Mouse (Mus musculus): Measurements from ENCODE around the gene Aldh3a2.

GRCm38 (mm10) chr11:61300205-61300604 is 32.9 kb upstream of the Aldh3a2 start:
- TF ChIP-seq POLR2A (IDR thresholded peaks at IDR 0.05; ENCODE audit: insufficient read depth, low read depth, low read length), result no peak
- TF ChIP-seq CTCF (IDR thresholded peaks at IDR 0.05; ENCODE audit: insufficient read depth, low read depth, low read length), result no peak
